Mouse (Mus musculus): Measurements from ENCODE around the gene Msh3. TPM values are rescaled to one million over a fixed set of nuclear protein-coding genes. Genes with fewer than 3 reads are reported as not detected.

Gene Msh3
- total RNA-seq, 2 experiments from 2014 or later = 9.5 to 11.3 TPM

GRCm38 (mm10) chr13:92332103-92332879 lies 22.5 kb downstream of the Msh3 start:
- intact Hi-C loops (cut with DNase I) = no loop called here
- DNase-seq = no peak

GRCm38 (mm10) chr13:92330621-92331020 lies 24.2 kb downstream of the Msh3 start:
- intact Hi-C loops (cut with DNase I) = no loop called here

GRCm38 (mm10) chr13:92328000-92328399 lies 26.8 kb downstream of the Msh3 start:
- intact Hi-C loops (cut with DNase I) = no loop called here
- DNase-seq = no peak

More at GRCm38 (mm10) chr13:92330621-92331020, 24.2 kb downstream of the Msh3 start:
- no peak for DNase-seq

GRCm38 (mm10) chr13:92326030-92326429 lies 28.8 kb downstream of the Msh3 start:
- intact Hi-C loops (cut with DNase I) = no loop called here
- no peak for DNase-seq

DNA sequence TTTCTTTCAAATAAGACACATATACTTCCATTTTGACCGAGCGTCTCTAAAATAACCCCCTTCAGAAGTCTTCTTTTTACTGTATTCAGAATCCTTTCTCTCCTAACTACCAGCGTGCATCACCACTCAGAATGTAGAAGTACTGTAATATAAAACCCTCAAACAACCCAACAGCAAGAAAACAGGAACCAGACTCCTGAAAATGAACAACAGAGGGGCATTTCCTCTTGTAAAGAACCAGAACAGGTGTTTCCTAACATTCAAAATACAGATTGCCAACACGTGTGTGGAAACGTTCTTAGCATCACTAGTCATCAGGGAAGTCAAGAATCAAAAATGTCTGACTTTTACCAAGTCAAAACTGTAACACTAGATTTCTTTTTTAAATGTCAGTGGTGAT lies 34.0 kb downstream of the Msh3 start:
- intact Hi-C loops (cut with DNase I) = no loop called here

GRCm38 (mm10) chr13:92314613-92315012 lies 40.2 kb downstream of the Msh3 start:
- no peak for DNase-seq
- intact Hi-C loops (cut with DNase I) = no loop called here

More for the DNA sequence above, 34.0 kb downstream of the Msh3 start:
- DNase-seq = no peak

DNA sequence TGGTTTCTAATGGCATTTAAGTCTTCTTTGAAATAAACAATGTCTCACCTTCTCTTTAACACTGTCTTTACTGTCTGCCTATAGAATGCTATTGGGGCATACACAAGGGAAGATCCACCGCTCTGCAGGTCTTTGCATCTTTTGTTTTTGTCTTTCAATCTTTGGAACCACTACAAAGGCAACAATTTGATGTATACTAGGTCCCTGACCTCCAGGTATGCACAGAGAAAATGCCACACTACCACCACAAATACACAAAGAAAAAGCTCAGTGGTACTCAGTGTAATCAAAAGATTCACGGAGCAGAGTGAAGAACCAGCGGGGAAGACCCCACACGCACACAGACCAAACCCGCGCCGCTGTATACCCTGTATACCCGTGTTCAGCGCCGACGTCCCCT lies 49.1 kb downstream of the Msh3 start, which contains the start of gene Gm20379:
TSS of gene Gm20379 (plus strand) at position 301 of the 400 bp plus-strand sequence.
- no peak for DNase-seq
- intact Hi-C loops (cut with DNase I) = no loop called here

DNA sequence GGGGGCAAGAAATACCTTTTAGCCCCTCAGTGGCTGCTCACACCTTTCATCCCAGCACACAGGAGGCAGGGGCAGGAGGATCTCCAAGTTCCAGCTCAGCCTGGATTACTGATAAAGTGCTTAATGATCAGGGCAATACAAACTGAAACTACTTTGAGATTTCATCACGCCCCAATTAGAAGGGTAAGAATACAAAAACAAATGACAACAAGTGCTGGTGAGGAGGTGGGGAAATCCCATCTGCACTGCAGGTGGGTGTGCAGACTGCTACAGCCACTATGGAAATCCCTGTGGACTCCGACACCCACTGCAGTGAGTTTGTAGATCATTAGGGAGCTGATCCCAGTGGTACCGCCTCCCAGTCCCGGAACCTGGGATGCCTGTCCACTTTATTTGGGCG lies 50.5 kb downstream of the Msh3 start:
- intact Hi-C loops (cut with DNase I) = no loop called here
- no peak for DNase-seq

DNA sequence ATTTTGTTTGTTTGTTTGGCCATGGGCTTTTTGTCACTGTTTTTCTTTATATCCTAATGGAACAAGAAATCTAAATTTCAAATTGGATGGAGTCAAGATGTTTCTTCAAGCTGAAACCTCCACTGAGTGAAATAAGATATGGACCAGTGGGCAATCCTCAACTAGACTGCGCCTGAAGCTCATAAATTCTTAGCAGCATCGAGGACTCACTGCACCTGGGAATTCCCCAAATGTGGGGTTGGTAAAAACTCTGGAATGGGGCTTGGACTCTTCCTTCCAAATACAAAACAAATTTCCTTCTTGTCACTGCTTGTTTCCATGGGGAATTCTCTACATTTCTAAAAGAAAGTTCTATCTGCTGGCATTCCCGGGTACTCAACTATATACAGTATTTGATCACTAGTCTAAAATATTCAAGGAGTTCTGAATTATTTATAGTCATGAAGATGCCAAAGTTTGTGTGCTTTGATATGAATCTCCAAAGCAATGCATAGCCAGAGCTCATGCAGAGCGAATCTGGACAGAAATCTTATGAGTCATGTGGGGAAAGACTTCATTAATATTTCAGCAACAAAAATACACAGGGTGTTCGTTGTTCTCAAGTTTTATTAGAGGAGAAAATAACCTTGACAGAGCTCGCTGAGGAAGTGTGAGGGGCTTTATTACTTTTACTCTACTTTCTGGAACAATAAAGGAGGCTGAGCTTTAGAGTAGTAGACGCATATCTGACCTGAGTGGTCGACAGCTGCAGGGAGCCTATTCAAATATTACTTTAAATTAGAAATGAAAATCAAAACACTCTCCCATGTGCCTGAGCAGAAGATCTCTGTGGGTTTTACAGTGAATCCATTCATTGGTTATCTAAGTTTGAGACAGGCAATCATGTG lies 51.5 kb downstream of the Msh3 start:
- no peak for DNase-seq
- intact Hi-C loops (cut with DNase I) = no loop called here

DNA sequence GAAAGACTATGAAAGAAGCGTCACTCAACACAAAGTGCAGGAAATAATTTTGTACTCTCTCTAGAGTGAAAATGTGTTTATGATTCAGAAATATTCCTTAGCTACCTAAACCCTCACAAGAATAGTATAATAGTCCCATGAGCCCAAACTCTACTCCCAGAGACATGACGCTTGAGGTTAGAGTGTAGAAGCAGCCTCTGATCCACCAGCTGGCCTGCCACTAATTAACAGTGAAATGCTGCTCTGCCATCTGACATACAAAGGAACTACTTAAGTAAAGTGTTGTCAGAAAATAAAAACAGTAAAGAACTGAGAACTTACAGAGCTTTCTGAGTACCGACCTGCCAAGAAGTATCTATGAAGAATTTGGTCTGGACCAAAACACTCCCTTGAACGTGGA lies 52.3 kb downstream of the Msh3 start:
- intact Hi-C loops (cut with DNase I) = no loop called here
- no peak for DNase-seq

DNA sequence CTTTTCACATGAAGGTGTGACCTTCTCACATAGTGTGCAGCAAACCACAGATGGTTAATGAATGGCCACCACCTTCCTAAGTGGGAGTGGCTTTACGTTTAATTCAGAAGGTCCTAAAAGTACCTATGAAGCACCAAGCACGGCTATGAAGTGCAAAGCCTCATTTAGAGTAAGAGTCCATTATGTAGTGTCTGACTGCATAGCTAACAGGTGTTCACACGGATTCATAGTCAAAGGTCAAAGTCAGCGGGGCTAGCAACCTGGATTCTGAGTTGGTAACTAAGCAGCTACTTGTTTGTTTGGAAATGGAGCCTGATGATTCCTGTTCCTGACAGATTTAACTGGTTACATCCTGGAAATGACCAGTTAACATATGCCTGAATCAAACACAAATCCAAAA lies 53.0 kb downstream of the Msh3 start:
- DNase-seq = no peak
- intact Hi-C loops (cut with DNase I) = no loop called here

GRCm38 (mm10) chr13:92299522-92299921 lies 55.3 kb downstream of the Msh3 start:
- DNase-seq = no peak
- intact Hi-C loops (cut with DNase I) = no loop called here

DNA sequence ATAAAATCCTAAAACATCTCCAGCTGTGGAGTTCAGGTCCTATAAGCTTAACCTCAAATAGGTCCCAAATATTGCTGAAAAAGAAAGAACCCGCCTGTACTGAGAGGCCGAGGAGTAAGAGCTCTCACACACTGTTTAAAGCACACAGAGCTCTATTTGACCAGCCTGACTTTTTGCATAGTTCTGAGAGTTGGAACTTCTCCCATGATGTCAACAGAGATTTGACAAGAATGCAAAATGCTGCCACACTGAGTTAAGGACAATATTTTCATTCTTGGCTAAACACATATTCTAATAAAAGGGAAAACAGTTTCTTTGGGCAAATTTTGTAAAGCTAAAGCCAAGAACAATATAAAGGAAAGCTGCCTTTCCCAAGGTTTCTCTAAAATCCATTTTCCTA lies 57.8 kb downstream of the Msh3 start:
- intact Hi-C loops (cut with DNase I) = no loop called here
- no peak for DNase-seq

GRCm38 (mm10) chr13:92296490-92296889 lies 58.3 kb downstream of the Msh3 start:
- no peak for DNase-seq
- intact Hi-C loops (cut with DNase I) = no loop called here

GRCm38 (mm10) chr13:92293883-92294282 lies 60.9 kb downstream of the Msh3 start:
- intact Hi-C loops (cut with DNase I) = no loop called here
- no peak for DNase-seq

DNA sequence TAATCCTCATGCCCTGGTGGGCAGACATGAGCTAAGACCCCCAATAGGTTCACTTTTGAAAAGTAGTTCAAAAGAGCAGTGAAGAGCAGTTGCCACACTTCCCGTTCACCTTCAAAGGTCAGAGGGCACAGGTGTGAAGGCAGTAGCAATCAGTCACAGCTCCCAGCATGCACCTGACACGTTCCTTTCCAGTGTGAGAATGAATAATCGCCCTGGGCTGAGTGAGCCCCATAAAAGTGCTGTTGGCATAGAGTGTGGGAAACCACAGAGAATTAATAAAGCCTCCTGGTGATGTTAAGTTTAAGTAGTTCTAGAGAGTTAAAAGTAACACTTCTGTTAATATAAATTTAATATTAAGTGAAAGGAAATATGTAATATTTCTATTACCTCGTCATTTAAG lies 63.2 kb downstream of the Msh3 start:
- intact Hi-C loops (cut with DNase I) = no loop called here
- DNase-seq = no peak

- intact Hi-C loops (cut with DNase I) = no loop called here
- DNase-seq = no peak
Observed at GRCm38 (mm10) chr13:92277027-92277426, 77.8 kb downstream of the Msh3 start.

GRCm38 (mm10) chr13:92275292-92275691 lies 79.5 kb downstream of the Msh3 start:
- intact Hi-C loops (cut with DNase I) = no loop called here

GRCm38 (mm10) chr13:92274274-92275198 lies 80.3 kb downstream of the Msh3 start:
- intact Hi-C loops (cut with DNase I) = no loop called here
- DNase-seq = peak; percentile 47 to 73

More at GRCm38 (mm10) chr13:92275292-92275691, 79.5 kb downstream of the Msh3 start:
- DNase-seq = no peak

- intact Hi-C loops (cut with DNase I) = no loop called here
- no peak for DNase-seq
Observed at GRCm38 (mm10) chr13:92267076-92267475, 87.7 kb downstream of the Msh3 start.

- intact Hi-C loops (cut with DNase I) = no loop called here
- DNase-seq = no peak
Observed at GRCm38 (mm10) chr13:92263566-92263965, 91.2 kb downstream of the Msh3 start.
